ENCODE assay signal across 10 mouse cellular contexts in genomic region chr16:62858018-62858417, GRCm38 (mm10). TPM values are rescaled to one million over a fixed set of nuclear protein-coding genes. Genes with fewer than 3 reads are reported as not detected.
A peak's percentile ranks its signal among the peaks of the same experiment; 100 is the strongest.
DNase-seq lines count a peak whose midpoint lies in the region; ATAC-seq and TF ChIP-seq lines count a peak whose summit lies in the region.
"Had no signal": no experiment of that assay in that cellular context is flagged by ENCODE, and none has a peak within 500 bp of the region (broad histone marks: within the 10 kb centered on the region; RNA-seq: fewer than 3 reads in every experiment).

No protein-coding gene starts in this region.

- no peak overlapping the region for H3K27ac ChIP-seq in hindbrain, postnatal 0 days
- H3K27ac ChIP-seq in hindbrain, embryonic 13.5 days: no peak overlapping the region
- H3K27ac ChIP-seq: heart, embryonic 13.5 days had no signal

- no peak overlapping the region for H3K9ac ChIP-seq in hindbrain, postnatal 0 days (replicated peaks; ENCODE audit: low read length)
- H3K9ac ChIP-seq in hindbrain, embryonic 13.5 days: no peak overlapping the region
- H3K9ac ChIP-seq: heart, embryonic 13.5 days had no signal

- H3K9me3 ChIP-seq in hindbrain, postnatal 0 days (ENCODE audit: low read length): no peaks in the 10 kb centered on the region
- H3K9me3 ChIP-seq in hindbrain, embryonic 13.5 days: no peaks in the 10 kb centered on the region
- H3K9me3 ChIP-seq: heart, embryonic 13.5 days had no signal

- ATAC-seq in hindbrain, postnatal 0 days: no peak
- ATAC-seq in hindbrain, embryonic 13.5 days (ENCODE audit: low FRiP score): no peak
- no peak for ATAC-seq in cerebellum, adult (ENCODE audit: insufficient number of reproducible peaks, low FRiP score, low TSS enrichment)

- TF ChIP-seq CTCF in hindbrain, postnatal 0 days (IDR thresholded peaks at IDR 0.05; ENCODE audit: low read depth): peak; percentile 47

- no peaks in the 10 kb centered on the region for H3K36me3 ChIP-seq in hindbrain, postnatal 0 days (ENCODE audit: insufficient read depth, low read length)
- no peaks in the 10 kb centered on the region for H3K36me3 ChIP-seq in hindbrain, embryonic 13.5 days
- H3K36me3 ChIP-seq: heart, embryonic 13.5 days had no signal

- H3K4me3 ChIP-seq in hindbrain, postnatal 0 days (ENCODE audit: low read length): no peak overlapping the region
- H3K4me3 ChIP-seq in hindbrain, embryonic 13.5 days: no peak overlapping the region
- H3K4me3 ChIP-seq: heart, embryonic 13.5 days had no signal

- no peaks in the 10 kb centered on the region for H3K27me3 ChIP-seq in hindbrain, postnatal 0 days (ENCODE audit: insufficient read depth, low read length)
- 0 out of 2 replicates have a peak, but pooled peaks cover 3% of the 10 kb centered on the region for H3K27me3 ChIP-seq in hindbrain, embryonic 13.5 days
- H3K27me3 ChIP-seq: heart, embryonic 13.5 days had no signal

- 95% methylated on average over 1 of the region's 1 CpGs for WGBS in hindbrain, postnatal 0 days
- WGBS in hindbrain, embryonic 13.5 days: 95% methylated on average over 1 of the region's 1 CpGs

- no peaks in the 10 kb centered on the region for H3K4me1 ChIP-seq in hindbrain, postnatal 0 days (ENCODE audit: insufficient read depth, low read length)
- H3K4me1 ChIP-seq in hindbrain, embryonic 13.5 days (replicated peaks): 0 out of 2 replicates have a peak, but pooled peaks cover 8% of the 10 kb centered on the region

- no peak overlapping the region for H3K4me2 ChIP-seq in hindbrain, postnatal 0 days (ENCODE audit: low read depth, low read length)
- no peak overlapping the region for H3K4me2 ChIP-seq in hindbrain, embryonic 13.5 days
- H3K4me2 ChIP-seq: heart, embryonic 13.5 days had no signal

- no peak for DNase-seq in hindbrain, postnatal 0 days (ENCODE audit: low spot score)
- peak; percentile 18 for DNase-seq in A20 (ENCODE audit: low read depth, low spot score)
- DNase-seq in Muller cell, postnatal 12 days (ENCODE audit: inconsistent ontology term): peak; percentile 43
- peak; percentile 8 to 13 for DNase-seq in kidney, postnatal 4 days
- DNase-seq in frontal cortex, postnatal 10 days (ENCODE audit: low spot score in 2 of 2): no peak
- DNase-seq in spleen, postnatal 36 days (ENCODE audit: low spot score in 2 of 2): no peak

RNA-seq across cellular contexts. Expression of gene Pros1, which starts 3.9 kb away (rescaled TPM):
- 6.5 and 8.0 TPM in 2 replicates for total RNA-seq in hindbrain, postnatal 0 days (2014; rRNA removed)
- polyA plus RNA-seq in hindbrain, postnatal 0 days (2015; fragmentation: Nextera tagmentation; extraction: Ambion mirVana): 10.6 and 11.8 TPM in 2 replicates
- polyA plus RNA-seq in hindbrain, embryonic 13.5 days (2015; fragmentation: Nextera tagmentation; extraction: Ambion mirVana): 12.3 and 12.5 TPM in 2 replicates

RNA-seq across cellular contexts. Expression of gene Arl13b, which starts 11.2 kb away (rescaled TPM):
- total RNA-seq in hindbrain, postnatal 0 days (2014; rRNA removed): 7.0 and 11.2 TPM in 2 replicates
- polyA plus RNA-seq in hindbrain, postnatal 0 days (2015; fragmentation: Nextera tagmentation; extraction: Ambion mirVana): 12.3 TPM in 2 replicates
- polyA plus RNA-seq in hindbrain, embryonic 13.5 days (2015; fragmentation: Nextera tagmentation; extraction: Ambion mirVana): 21.3 and 22.6 TPM in 2 replicates

RNA-seq across cellular contexts. Expression of gene Stx19, which starts 43.5 kb away (rescaled TPM):
- not detected in 2 replicates for total RNA-seq in hindbrain, postnatal 0 days (2014; rRNA removed)
- 0.16 TPM in 2 replicates for polyA plus RNA-seq in hindbrain, postnatal 0 days (2015; fragmentation: Nextera tagmentation; extraction: Ambion mirVana)
- 0.63 and 0.82 TPM in 2 replicates for polyA plus RNA-seq in hindbrain, embryonic 13.5 days (2015; fragmentation: Nextera tagmentation; extraction: Ambion mirVana)
- total RNA-seq: left cerebral cortex, adult 8-10 months had no signal

Comparison
In these comparisons a context has a peak if more than half of its experiments do, and no peak if none do; other contexts are left out.
1. DNase-seq: peak in A20 (single experiment), Muller cell, postnatal 12 days (single experiment) and kidney, postnatal 4 days (2 of 2); none in hindbrain, postnatal 0 days (single experiment), frontal cortex, postnatal 10 days (0 of 2) and spleen, postnatal 36 days (0 of 2).